Mouse (Mus musculus): ENCODE measurements around the gene Slc45a3.
A peak's percentile ranks its signal among the peaks of the same experiment; 100 is the strongest.

Gene Slc45a3

GRCm38 (mm10) chr1:131965818-131966217 lies 3.1 kb downstream of the Slc45a3 start:
- no peak for DNase-seq

- no peak for DNase-seq
Observed at GRCm38 (mm10) chr1:131967336-131967735, 4.6 kb downstream of the Slc45a3 start.

DNA sequence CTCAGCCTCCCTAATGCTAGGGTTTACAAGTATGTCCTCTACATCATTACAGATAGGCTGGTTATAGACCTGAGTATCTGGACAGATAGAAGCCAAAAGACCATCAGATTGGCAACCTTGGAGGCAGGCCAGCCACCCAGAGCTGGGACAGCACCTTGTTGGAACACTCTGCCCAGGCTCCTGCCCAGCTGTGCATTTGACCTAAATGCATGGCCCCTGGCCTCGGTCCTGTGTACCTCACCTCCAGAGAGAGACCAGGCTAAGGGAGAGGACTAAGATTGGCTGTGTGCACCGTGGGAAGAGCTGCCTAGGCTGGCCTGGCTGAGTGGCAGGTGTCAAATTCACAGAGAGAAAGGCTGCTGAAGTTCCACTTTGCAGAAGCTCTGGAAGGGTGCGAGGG lies 5.8 kb downstream of the Slc45a3 start:
- no peak for DNase-seq

GRCm38 (mm10) chr1:131968983-131969382 lies 6.2 kb downstream of the Slc45a3 start:
- DNase-seq = no peak

- no peak for DNase-seq
Observed at GRCm38 (mm10) chr1:131969825-131970224, 7.1 kb downstream of the Slc45a3 start.

GRCm38 (mm10) chr1:131970322-131970660 lies 7.5 kb downstream of the Slc45a3 start:
- no peak for DNase-seq

- no peak for DNase-seq
Observed at GRCm38 (mm10) chr1:131970661-131971520, 8.1 kb downstream of the Slc45a3 start.

DNA sequence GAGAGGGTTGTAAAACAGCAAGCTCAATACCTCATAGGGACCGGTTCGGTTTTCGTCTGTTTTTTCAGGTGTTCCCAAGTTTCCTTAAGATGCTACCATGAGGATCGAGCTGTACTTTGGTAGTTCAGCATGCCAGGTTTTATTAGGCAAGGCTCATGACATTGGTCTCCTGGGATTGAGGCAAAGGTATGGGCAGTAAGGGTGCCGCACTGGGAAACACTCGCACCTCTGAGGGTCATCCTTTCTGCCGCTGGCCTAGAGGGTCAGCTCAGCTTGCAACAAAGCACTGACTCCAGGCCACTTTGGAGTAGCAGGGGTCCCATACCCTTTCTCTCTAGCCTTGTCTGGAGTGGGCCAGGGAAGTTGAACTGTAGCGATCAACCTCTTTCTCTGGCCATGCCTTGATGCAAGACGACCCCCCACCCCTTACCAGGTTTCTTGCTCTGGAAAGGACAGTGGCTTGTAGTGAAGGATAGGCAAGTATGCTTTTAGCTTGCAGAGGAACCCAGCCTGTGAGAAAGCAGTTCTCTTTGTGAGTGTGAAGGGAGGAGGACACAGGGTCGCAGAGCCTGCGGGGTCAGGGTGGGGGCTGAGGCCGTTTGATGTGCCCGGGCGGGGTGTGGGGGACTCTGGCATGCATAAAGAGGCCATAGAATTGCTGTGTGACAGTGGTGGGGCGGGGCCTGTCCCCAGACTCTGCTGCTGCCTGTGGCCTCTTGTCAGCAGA lies 9.2 kb downstream of the Slc45a3 start:
- no peak for DNase-seq

DNA sequence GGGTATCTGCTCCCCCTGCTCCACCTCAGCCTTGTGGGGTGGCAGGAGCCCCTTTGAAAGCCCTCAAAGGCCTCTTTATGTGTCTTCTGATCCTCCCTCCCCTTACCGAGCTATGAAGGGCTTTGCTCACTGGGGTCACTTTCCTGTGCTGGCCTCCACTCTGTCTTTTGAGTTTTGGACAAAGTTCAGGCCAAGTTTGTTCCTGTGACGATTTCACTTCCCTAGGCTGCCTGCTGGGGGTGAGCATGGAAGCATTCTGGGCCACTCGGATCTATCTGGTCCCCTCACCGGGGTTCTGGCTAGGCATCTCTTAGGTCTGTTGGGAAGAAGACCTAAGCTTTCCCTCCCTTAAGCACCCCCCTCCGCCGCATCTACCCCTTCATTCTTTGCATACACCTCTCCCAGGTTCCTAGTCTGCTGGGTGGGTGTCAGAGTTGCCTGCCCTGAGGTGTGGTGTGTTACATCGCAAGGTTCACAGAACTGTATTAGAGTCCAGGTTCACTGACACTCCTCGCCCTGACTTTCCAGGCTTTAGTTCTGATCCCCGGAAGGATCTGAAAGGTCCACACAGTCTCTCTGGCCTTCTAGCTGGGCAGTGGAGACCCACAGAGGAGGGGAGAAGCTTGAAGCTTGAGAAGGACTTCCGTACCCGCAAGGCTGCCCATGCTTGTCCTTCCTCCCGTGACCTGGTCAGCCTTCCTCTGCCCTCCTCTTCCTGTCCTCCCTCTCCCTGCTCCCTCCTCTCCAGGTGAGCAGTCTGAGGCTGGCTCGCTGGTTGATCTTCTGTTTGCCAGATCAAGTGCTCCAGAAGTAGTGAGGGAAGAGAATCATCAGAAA lies 9.9 kb downstream of the Slc45a3 start:
- no peak for DNase-seq

DNA sequence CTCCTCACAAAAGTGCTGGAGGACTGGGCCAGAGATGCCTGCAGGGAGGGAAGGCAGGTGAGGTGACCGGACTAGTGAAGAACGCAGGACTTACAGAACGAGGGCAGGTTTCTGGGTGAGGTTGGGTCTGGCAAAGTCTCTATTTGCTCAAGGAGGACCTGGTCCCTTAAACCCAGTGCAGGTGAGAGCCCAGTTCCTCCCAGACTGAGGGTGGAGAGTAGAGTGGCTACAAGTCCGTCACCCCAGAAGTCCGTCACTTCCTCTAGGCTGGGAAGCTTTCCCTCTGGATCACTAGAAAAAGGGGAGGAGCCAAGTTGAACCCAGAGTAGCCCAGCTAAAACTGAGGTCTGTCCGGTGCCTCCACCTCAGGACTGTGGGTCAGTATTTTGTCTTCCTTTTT lies 11.2 kb downstream of the Slc45a3 start:
- DNase-seq = no peak

- DNase-seq = no peak
Observed at GRCm38 (mm10) chr1:131976886-131977285, 14.1 kb downstream of the Slc45a3 start.

DNA sequence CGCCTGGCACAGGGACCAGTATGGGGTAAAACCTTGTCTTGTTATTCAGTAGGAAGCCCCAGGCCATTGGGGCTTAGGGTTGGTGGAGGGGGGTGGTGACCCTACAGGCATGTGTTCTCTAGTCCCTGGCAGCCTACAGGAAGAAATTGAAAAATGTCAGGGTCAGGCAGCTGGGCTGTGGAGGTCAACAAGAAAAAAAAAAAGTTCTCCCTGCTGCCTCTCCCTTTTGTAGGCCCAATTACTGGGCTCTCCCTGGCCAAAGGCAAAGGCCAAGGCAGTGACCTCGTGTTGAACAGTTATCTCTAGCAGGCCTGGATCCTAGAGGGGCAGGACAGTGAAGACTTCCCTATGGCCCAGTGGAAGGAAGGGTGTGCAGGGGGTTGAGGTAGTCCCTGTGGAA lies 17.7 kb downstream of the Slc45a3 start:
- no peak for DNase-seq

DNA sequence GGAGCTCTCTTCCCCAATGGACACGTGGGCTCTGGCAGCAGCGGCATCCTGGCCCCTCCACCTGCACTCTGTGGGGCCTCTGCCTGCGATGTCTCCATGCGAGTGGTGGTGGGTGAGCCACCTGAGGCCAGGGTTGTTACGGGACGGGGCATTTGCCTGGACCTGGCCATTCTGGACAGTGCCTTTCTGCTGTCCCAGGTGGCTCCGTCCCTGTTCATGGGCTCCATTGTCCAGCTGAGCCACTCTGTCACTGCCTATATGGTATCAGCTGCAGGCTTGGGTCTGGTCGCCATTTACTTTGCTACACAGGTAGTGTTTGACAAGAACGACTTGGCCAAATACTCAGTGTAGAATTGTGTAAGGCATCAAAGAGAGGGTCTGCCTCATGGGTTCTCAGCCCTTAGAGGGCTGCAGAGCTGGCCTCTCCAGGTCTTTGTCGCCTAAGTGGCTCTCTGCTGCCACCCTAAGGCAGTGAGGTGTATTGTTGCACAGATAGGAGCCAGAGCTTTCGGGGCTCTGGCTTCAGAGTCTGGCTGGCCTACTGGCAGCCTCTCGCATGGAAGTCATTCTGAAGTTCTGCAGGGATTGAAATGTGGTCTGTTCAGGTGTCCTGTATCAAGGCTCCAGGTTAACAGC lies 18.7 kb downstream of the Slc45a3 start:
- DNase-seq = peak; percentile 59

DNA sequence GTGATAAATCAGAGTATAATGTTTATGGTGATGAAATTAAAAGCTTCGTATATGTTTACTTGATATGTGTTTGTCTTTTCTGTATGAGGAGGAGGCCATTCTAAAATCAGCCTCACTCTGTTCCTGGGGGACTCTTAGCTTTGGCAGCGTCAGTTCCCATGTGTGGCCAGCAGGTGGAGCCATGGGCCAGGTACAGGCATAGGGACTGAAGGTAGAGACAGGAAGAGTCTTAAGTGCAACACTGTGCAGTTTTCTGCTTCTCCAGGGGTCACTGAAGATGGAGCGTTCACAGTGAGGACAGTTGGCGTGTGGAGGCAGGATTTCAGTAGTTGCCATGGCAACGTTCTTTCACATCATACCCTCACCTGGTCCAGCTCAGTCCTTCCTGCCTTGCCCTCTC lies 20.1 kb downstream of the Slc45a3 start:
- peak; percentile 77 for DNase-seq

GRCm38 (mm10) chr1:131983806-131984205 lies 21.0 kb downstream of the Slc45a3 start:
- DNase-seq = no peak

- no peak for DNase-seq
Observed at GRCm38 (mm10) chr1:131987432-131987831, 24.7 kb downstream of the Slc45a3 start.

DNA sequence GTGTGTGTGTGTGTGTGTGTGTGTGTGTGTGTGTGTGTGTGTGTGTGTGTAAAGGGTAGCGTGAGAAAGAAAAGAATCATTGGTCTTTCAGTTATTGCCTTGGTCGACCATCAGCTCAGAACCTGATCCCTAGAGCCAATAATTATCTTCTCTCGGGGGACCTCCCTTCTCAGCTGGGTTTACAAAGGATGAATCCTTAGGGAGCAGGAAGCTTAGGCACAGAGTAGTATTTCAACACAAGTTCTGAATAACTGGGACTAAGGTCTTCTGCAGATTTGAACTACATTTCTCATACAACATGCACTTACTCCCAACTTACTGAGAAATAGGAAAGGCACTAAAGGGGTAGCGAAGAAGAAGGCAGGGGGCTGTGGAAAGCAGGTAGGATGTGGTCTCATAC lies 26.7 kb downstream of the Slc45a3 start:
- DNase-seq = no peak

DNA sequence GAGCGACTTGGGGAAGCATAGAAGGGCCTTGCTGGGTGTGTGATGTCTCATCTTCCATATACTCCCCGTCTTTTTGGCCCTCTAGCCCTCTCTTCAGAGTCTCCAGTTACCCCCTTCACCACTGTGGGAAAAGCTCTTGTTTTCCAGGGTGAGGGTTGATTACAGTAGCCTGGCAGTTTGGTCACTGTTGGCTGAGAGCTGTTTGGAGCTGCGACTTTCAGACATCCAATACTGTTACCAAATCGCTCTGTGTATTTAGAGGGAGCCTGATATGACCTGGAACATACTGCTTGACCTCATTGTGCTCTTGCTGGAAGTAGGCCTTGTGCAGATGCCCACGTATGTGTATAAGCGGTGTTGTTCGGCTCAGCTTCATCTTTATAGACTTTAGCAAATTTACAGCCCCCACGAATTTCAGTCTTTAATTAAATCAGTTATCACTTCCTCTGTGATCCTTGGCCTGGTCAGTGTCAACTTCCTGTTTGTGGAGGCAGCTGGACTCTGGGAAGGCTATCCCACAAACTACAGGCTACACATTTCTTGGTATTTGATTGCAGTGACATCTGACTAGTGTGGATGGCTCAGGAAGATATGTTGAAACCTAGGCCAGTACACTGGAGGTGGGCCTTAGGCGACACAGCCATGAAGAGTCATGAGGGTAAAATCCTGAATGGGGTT lies 27.5 kb downstream of the Slc45a3 start:
- DNase-seq = no peak

- no peak for DNase-seq
Observed at GRCm38 (mm10) chr1:131992561-131993001, 29.8 kb downstream of the Slc45a3 start.

- no peak for DNase-seq
Observed at GRCm38 (mm10) chr1:131993169-131994040, 30.6 kb downstream of the Slc45a3 start.

- no peak for DNase-seq
Observed at GRCm38 (mm10) chr1:131995062-131995461, 32.3 kb downstream of the Slc45a3 start.
